Mouse (Mus musculus): ENCODE results near the gene Gk5. TPM values are rescaled to one million over a fixed set of nuclear protein-coding genes. Genes with fewer than 3 reads are reported as not detected.

Gk5 gene
- polyA plus RNA-seq, 1 experiment from 2014 or later: 5.9 TPM

GRCm38 (mm10) chr9:96112879-96113361, 6.2 kb upstream of the Gk5 start:
- no peak overlapping the region for H3K4me2 ChIP-seq (replicated peaks; ENCODE audit: low read depth, low read length)
- H3K36me3 ChIP-seq (ENCODE audit: insufficient read depth, low read length): no peaks in the 10 kb centered on the region
- H3K27me3 ChIP-seq (ENCODE audit: insufficient read depth, low read length): no peaks in the 10 kb centered on the region
- no peaks in the 10 kb centered on the region for H3K4me1 ChIP-seq (ENCODE audit: insufficient read depth, low read length)
- WGBS: 86% methylated on average over 3 of the region's 3 CpGs
- H3K27ac ChIP-seq (ENCODE audit: low read length): no peak overlapping the region
- no peaks in the 10 kb centered on the region for H3K9me3 ChIP-seq (ENCODE audit: low read length)
- ATAC-seq (ENCODE audit: low FRiP score, low TSS enrichment): no peak
- H3K4me3 ChIP-seq (ENCODE audit: low read length): no peak overlapping the region
- H3K9ac ChIP-seq (replicated peaks; ENCODE audit: low read length): no peak overlapping the region

- Histone ChIP-seq H3K36me3 (ENCODE audit: insufficient read depth, low read length) (no peaks in the 10 kb centered on the region), H3K9ac (replicated peaks; ENCODE audit: low read length) (no peak overlapping the region), H3K4me3 (ENCODE audit: low read length) (no peak overlapping the region), H3K4me2 (replicated peaks; ENCODE audit: low read depth, low read length) (no peak overlapping the region), H3K9me3 (ENCODE audit: low read length) (no peaks in the 10 kb centered on the region), H3K27me3 (ENCODE audit: insufficient read depth, low read length) (no peaks in the 10 kb centered on the region), H3K27ac (ENCODE audit: low read length) (no peak overlapping the region), H3K4me1 (ENCODE audit: insufficient read depth, low read length) (0 out of 2 replicates have a peak, but pooled peaks cover 9% of the 10 kb centered on the region)
- ATAC-seq (ENCODE audit: low FRiP score, low TSS enrichment): no peak
- WGBS: 85% methylated on average over 6 of the region's 6 CpGs
These were observed 2.4 kb upstream of the Gk5 start for GRCm38 (mm10) chr9:96116801-96117200.

DNA sequence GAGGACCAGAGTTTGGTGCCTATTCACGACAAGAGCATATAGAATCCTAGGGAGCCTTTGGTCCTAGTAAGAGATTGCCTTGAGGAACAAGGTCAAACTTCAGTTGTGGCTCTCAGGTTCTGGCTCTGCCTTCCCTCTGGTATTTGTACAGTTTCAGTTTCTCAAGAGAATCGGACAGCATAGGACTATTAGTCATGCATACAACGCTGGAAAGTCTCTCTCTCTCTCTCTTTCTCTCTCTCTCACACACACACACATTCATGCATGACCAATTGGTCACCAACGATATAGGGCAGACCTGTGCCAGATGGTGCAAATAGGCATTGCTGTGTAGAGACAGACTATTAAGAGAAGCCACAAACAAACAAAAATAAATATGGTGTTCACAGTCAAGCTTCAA, 946 bp upstream of the Gk5 start:
- Histone ChIP-seq H3K27me3 (ENCODE audit: insufficient read depth, low read length) (no peaks in the 10 kb centered on the region), H3K36me3 (ENCODE audit: insufficient read depth, low read length) (no peaks in the 10 kb centered on the region), H3K4me3 (ENCODE audit: low read length) (peak overlapping the region; percentile 74), H3K9ac (replicated peaks; ENCODE audit: low read length) (no peak overlapping the region), H3K4me1 (ENCODE audit: insufficient read depth, low read length) (0 out of 2 replicates have a peak, but pooled peaks cover 9% of the 10 kb centered on the region), H3K27ac (ENCODE audit: low read length) (no peak overlapping the region), H3K4me2 (replicated peaks; ENCODE audit: low read depth, low read length) (peak overlapping the region; percentile 89), H3K9me3 (ENCODE audit: low read length) (no peaks in the 10 kb centered on the region)
- no peak for ATAC-seq (ENCODE audit: low FRiP score, low TSS enrichment)
- 66% methylated on average over 4 of the region's 4 CpGs for WGBS

DNA sequence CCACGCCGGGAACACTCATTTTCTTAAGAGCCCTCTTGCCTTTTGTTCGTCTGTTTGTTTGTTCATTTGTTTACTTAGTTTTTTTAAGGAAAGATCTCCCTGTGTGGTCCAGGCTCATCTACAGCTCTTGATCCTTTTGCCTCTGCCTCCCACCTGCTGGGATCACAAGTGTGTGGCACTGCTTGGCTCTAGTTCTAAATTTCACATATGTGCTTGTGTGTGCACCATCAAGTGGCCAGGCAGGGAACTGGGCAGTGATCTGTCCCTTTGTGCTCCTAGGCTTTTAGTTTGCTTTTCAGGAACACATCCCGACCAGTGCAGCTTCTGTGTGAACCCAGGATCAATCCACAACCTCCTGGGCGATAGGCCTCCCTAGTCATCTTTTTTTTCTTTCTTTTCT, 8.8 kb downstream of the Gk5 start:
- no peak for ATAC-seq (ENCODE audit: low FRiP score, low TSS enrichment)
- 0 out of 2 replicates have a peak, but pooled peaks cover 5% of the 10 kb centered on the region for H3K36me3 ChIP-seq (ENCODE audit: insufficient read depth, low read length)
- no peaks in the 10 kb centered on the region for H3K4me1 ChIP-seq (ENCODE audit: insufficient read depth, low read length)
- H3K4me2 ChIP-seq (replicated peaks; ENCODE audit: low read depth, low read length): no peak overlapping the region
- H3K9me3 ChIP-seq (ENCODE audit: low read length): no peaks in the 10 kb centered on the region
- 49% methylated on average over 5 of the region's 5 CpGs for WGBS
- no peak overlapping the region for H3K4me3 ChIP-seq (ENCODE audit: low read length)
- no peak overlapping the region for H3K9ac ChIP-seq (replicated peaks; ENCODE audit: low read length)
- H3K27me3 ChIP-seq (ENCODE audit: insufficient read depth, low read length): no peaks in the 10 kb centered on the region
- no peak overlapping the region for H3K27ac ChIP-seq (ENCODE audit: low read length)

DNA sequence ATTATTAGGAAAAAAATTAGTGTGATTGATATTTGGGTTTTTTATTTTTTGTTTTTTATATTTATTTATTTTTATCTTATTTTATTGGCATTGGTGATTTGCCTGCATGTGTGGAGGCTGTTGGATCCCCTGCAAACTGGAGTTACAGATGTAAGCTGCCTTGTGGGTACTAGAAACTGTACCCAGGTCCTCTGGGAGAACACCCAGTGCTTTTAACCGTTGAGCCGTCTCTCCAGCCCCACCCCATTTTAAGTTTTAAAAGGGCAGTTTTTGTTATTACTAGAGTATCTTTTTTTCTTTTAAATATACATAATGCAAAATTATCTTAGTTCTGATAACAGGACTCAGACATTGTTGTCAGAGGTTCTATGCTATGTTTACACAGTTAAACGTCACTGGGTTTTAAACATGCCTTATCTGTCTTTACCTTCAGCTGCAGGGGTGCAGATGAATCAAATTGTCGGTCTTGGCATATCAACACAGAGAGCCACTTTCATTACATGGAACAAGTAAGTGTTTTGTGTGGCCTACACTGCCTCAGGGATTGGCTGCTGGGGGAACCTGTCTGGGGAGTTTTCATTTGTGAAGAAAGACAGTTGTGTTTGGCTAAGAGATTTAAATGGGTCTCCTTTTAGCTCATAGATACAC, 13.9 kb downstream of the Gk5 start:
- Histone ChIP-seq H3K4me2 (replicated peaks; ENCODE audit: low read depth, low read length) (no peak overlapping the region), H3K27me3 (ENCODE audit: insufficient read depth, low read length) (no peaks in the 10 kb centered on the region), H3K36me3 (ENCODE audit: insufficient read depth, low read length) (0 out of 2 replicates have a peak, but pooled peaks cover 5% of the 10 kb centered on the region), H3K27ac (ENCODE audit: low read length) (no peak overlapping the region), H3K9me3 (ENCODE audit: low read length) (no peaks in the 10 kb centered on the region), H3K4me1 (ENCODE audit: insufficient read depth, low read length) (no peaks in the 10 kb centered on the region), H3K9ac (replicated peaks; ENCODE audit: low read length) (no peak overlapping the region), H3K4me3 (ENCODE audit: low read length) (no peak overlapping the region)
- no peak for ATAC-seq (ENCODE audit: low FRiP score, low TSS enrichment)
- WGBS: 67% methylated on average over 4 of the region's 4 CpGs

- Histone ChIP-seq H3K4me1 (ENCODE audit: insufficient read depth, low read length) (no peaks in the 10 kb centered on the region), H3K4me2 (replicated peaks; ENCODE audit: low read depth, low read length) (no peak overlapping the region), H3K27me3 (ENCODE audit: insufficient read depth, low read length) (no peaks in the 10 kb centered on the region), H3K36me3 (ENCODE audit: insufficient read depth, low read length) (0 out of 2 replicates have a peak, but pooled peaks cover 5% of the 10 kb centered on the region), H3K4me3 (ENCODE audit: low read length) (no peak overlapping the region), H3K9ac (replicated peaks; ENCODE audit: low read length) (no peak overlapping the region), H3K9me3 (ENCODE audit: low read length) (no peaks in the 10 kb centered on the region), H3K27ac (ENCODE audit: low read length) (no peak overlapping the region)
- ATAC-seq (ENCODE audit: low FRiP score, low TSS enrichment): no peak
- 76% methylated on average over 7 of the region's 7 CpGs for WGBS
These were observed 15.3 kb downstream of the Gk5 start for GRCm38 (mm10) chr9:96134470-96134869.

GRCm38 (mm10) chr9:96134916-96135315, 15.8 kb downstream of the Gk5 start:
- Histone ChIP-seq H3K27me3 (ENCODE audit: insufficient read depth, low read length) (no peaks in the 10 kb centered on the region), H3K27ac (ENCODE audit: low read length) (no peak overlapping the region), H3K4me3 (ENCODE audit: low read length) (no peak overlapping the region), H3K4me1 (ENCODE audit: insufficient read depth, low read length) (no peaks in the 10 kb centered on the region), H3K36me3 (ENCODE audit: insufficient read depth, low read length) (0 out of 2 replicates have a peak, but pooled peaks cover 5% of the 10 kb centered on the region), H3K9ac (replicated peaks; ENCODE audit: low read length) (no peak overlapping the region), H3K9me3 (ENCODE audit: low read length) (no peaks in the 10 kb centered on the region), H3K4me2 (replicated peaks; ENCODE audit: low read depth, low read length) (no peak overlapping the region)
- ATAC-seq (ENCODE audit: low FRiP score, low TSS enrichment): no peak
- 58% methylated on average over 8 of the region's 8 CpGs for WGBS

DNA sequence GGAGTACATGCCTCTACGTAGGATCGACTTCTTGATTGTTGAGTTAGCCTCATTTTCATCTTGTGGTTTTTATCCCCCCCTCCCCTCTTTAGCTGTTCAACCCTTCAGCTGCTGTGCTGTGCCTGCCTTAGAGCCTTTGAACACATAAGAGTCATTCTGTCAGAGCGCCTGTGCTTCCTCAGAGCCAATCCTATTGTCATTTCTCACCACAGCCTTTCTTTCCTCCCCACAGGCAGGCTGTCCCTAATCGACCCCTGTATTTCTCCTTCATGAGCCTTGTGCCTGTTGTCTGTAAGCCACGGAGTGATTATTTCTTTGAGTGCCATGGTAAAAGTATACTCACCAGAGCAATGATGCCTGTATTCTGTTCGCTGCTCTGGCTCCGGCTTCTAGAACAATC, 16.3 kb downstream of the Gk5 start:
- 77% methylated on average over 7 of the region's 7 CpGs for WGBS
- Histone ChIP-seq H3K4me2 (replicated peaks; ENCODE audit: low read depth, low read length) (no peak overlapping the region), H3K27me3 (ENCODE audit: insufficient read depth, low read length) (no peaks in the 10 kb centered on the region), H3K36me3 (ENCODE audit: insufficient read depth, low read length) (0 out of 2 replicates have a peak, but pooled peaks cover 5% of the 10 kb centered on the region), H3K4me3 (ENCODE audit: low read length) (no peak overlapping the region), H3K9ac (replicated peaks; ENCODE audit: low read length) (no peak overlapping the region), H3K9me3 (ENCODE audit: low read length) (no peaks in the 10 kb centered on the region), H3K27ac (ENCODE audit: low read length) (no peak overlapping the region), H3K4me1 (ENCODE audit: insufficient read depth, low read length) (no peaks in the 10 kb centered on the region)
- no peak for ATAC-seq (ENCODE audit: low FRiP score, low TSS enrichment)

GRCm38 (mm10) chr9:96138958-96139357, 19.8 kb downstream of the Gk5 start:
- Histone ChIP-seq H3K9ac (replicated peaks; ENCODE audit: low read length) (no peak overlapping the region), H3K4me3 (ENCODE audit: low read length) (no peak overlapping the region), H3K4me2 (replicated peaks; ENCODE audit: low read depth, low read length) (no peak overlapping the region), H3K36me3 (ENCODE audit: insufficient read depth, low read length) (no peaks in the 10 kb centered on the region), H3K4me1 (ENCODE audit: insufficient read depth, low read length) (no peaks in the 10 kb centered on the region), H3K27ac (ENCODE audit: low read length) (no peak overlapping the region), H3K9me3 (ENCODE audit: low read length) (no peaks in the 10 kb centered on the region), H3K27me3 (ENCODE audit: insufficient read depth, low read length) (no peaks in the 10 kb centered on the region)
- ATAC-seq (ENCODE audit: low FRiP score, low TSS enrichment): no peak
- 92% methylated on average over 9 of the region's 9 CpGs for WGBS

GRCm38 (mm10) chr9:96139876-96140275, 20.7 kb downstream of the Gk5 start:
- ATAC-seq (ENCODE audit: low FRiP score, low TSS enrichment): no peak
- no peak overlapping the region for H3K27ac ChIP-seq (ENCODE audit: low read length)

More at GRCm38 (mm10) chr9:96139876-96140275, 20.7 kb downstream of the Gk5 start:
- WGBS: 48% methylated on average over 5 of the region's 5 CpGs
- Histone ChIP-seq H3K27me3 (ENCODE audit: insufficient read depth, low read length) (no peaks in the 10 kb centered on the region), H3K9me3 (ENCODE audit: low read length) (no peaks in the 10 kb centered on the region), H3K36me3 (ENCODE audit: insufficient read depth, low read length) (no peaks in the 10 kb centered on the region), H3K4me2 (replicated peaks; ENCODE audit: low read depth, low read length) (no peak overlapping the region), H3K4me3 (ENCODE audit: low read length) (no peak overlapping the region), H3K9ac (replicated peaks; ENCODE audit: low read length) (no peak overlapping the region), H3K4me1 (ENCODE audit: insufficient read depth, low read length) (no peaks in the 10 kb centered on the region)

Measured in kidney, embryonic 16.5 days (tissue).